Mouse (Mus musculus) brain, embryonic 14.5 days (tissue): ENCODE measurements around the gene Bmp3.

Experiments
- CTCF ChIP-seq: fragments of 200-500 bp; IDR thresholded peaks from 2 replicates; pipeline ENCODE4 v1.5.1; 2012; ENCODE audit warnings: inconsistent platforms, mild to moderate bottlenecking, moderate library complexity, borderline replicate concordance; ENCODE audit not compliant: insufficient read depth, insufficient read length; ENCODE audit errors: extremely low read depth
- POLR2A ChIP-seq: fragments of 200-500 bp; IDR thresholded peaks from 2 replicates; pipeline ENCODE4 v1.6.1; 2012; ENCODE audit warnings: mild to moderate bottlenecking, inconsistent platforms, borderline replicate concordance; ENCODE audit not compliant: poor library complexity, insufficient read depth, insufficient read length, severe bottlenecking; ENCODE audit errors: extremely low read depth

DNA sequence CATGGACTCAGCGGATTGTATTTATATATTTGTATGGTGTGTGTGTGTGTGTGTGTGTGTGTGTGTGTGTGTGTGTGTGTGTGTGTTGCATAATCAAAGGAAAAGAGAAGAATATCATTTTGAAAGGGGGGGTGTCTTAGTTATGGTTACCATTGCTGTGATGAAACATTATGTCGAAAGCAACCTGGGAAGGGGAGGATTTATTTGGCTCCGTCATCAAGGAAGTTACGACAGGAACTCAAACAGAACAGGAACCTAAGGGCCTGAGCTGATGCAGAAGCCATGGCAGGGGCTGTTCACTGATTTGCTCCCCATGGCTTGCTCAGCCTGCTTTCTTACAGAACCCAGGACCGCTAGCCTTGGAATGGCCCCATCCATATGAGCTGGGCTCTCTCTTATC, 10.9 kb downstream of the Bmp3 start:
- no peak for TF ChIP-seq CTCF
- no peak for TF ChIP-seq POLR2A
